10 mouse cellular contexts compared by ENCODE assay signal in the genomic region with DNA sequence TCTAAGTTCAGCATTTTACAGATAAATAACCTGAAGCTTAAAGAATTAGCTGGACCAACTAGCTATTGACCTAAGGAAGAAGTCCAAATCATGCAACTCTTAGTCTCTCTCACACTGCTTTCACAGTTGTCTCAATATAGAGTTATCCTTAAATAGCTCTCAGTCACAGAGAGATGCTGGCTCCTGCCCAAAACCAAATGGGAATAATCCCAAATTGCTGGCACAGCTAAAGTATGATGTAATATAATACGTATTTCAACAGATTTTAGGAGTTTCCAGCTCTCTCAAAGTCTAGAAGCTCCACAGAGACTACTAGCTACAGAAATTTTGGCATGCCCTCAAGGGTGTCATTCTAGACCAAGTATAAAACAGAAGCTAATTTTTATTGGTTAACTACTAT. TPM values are rescaled to one million over a fixed set of nuclear protein-coding genes. Genes with fewer than 3 reads are reported as not detected.
DNase-seq lines count a peak whose midpoint lies in the region; ATAC-seq and TF ChIP-seq lines count a peak whose summit lies in the region.
"Had no signal": no experiment of that assay in that cellular context is flagged by ENCODE, and none has a peak within 500 bp of the region (broad histone marks: within the 10 kb centered on the region; RNA-seq: fewer than 3 reads in every experiment).

No protein-coding gene starts in this region.

- no peak for TF ChIP-seq CTCF in kidney, adult 2 months (conservative IDR thresholded peaks at IDR 0.05; ENCODE audit: insufficient read depth, insufficient read length, low read depth, low read length)
- TF ChIP-seq CTCF in brain, embryonic 14.5 days (IDR thresholded peaks at IDR 0.05; ENCODE audit: borderline replicate concordance, extremely low read depth, insufficient read depth, insufficient read length), result no peak

- H3K4me2 ChIP-seq in kidney, embryonic 14.5 days (replicated peaks; ENCODE audit: low read depth, low read length), result no peak overlapping the region
- H3K4me2 ChIP-seq: embryonic facial prominence, embryonic 12.5 days; lung, embryonic 15.5 days had no signal

- no peaks in the 10 kb centered on the region for H3K27me3 ChIP-seq in kidney, adult 2 months (replicated peaks; ENCODE audit: control insufficient read depth, insufficient read depth, low read length)
- no peaks in the 10 kb centered on the region for H3K27me3 ChIP-seq in kidney, embryonic 14.5 days (ENCODE audit: control insufficient read depth, insufficient read depth, low read length)
- H3K27me3 ChIP-seq: embryonic facial prominence, embryonic 12.5 days; lung, embryonic 15.5 days had no signal

- no peak overlapping the region for H3K4me3 ChIP-seq in kidney, adult 2 months (ENCODE audit: insufficient read depth, low read depth, low read length)
- no peak overlapping the region for H3K4me3 ChIP-seq in kidney, embryonic 14.5 days (ENCODE audit: low read length)
- H3K4me3 ChIP-seq: embryonic facial prominence, embryonic 12.5 days; lung, embryonic 15.5 days had no signal

- no peaks in the 10 kb centered on the region for H3K9me3 ChIP-seq in kidney, embryonic 14.5 days (ENCODE audit: control insufficient read depth, low read length)
- H3K9me3 ChIP-seq: embryonic facial prominence, embryonic 12.5 days; lung, embryonic 15.5 days had no signal

- no peaks in the 10 kb centered on the region for H3K36me3 ChIP-seq in kidney, adult 2 months (ENCODE audit: control insufficient read depth, insufficient read depth, low read length)
- H3K36me3 ChIP-seq in kidney, embryonic 14.5 days (ENCODE audit: control insufficient read depth, insufficient read depth, low read length), result no peaks in the 10 kb centered on the region
- H3K36me3 ChIP-seq: embryonic facial prominence, embryonic 12.5 days; lung, embryonic 15.5 days had no signal

- H3K27ac ChIP-seq in kidney, adult 2 months (ENCODE audit: insufficient read depth, low read depth, low read length), result no peak overlapping the region
- no peak overlapping the region for H3K27ac ChIP-seq in kidney, embryonic 14.5 days (ENCODE audit: low read depth, low read length)
- H3K27ac ChIP-seq: embryonic facial prominence, embryonic 12.5 days; lung, embryonic 15.5 days had no signal

- peak; percentile 3 for DNase-seq in kidney, adult 2 months
- peak; percentile 69 for DNase-seq in brain, embryonic 14.5 days (ENCODE audit: low read depth)
- peak; percentile 23 to 29 for DNase-seq in gastrocnemius, postnatal 4 days (ENCODE audit: low spot score in 2 of 2)
- peak; percentile 20 for DNase-seq in lung, postnatal 36 days
- DNase-seq in retina, embryonic 14.5 days (ENCODE audit: low spot score), result no peak

- no peaks in the 10 kb centered on the region for H3K4me1 ChIP-seq in kidney, adult 2 months (ENCODE audit: control insufficient read depth, insufficient read depth, low read length)
- no peaks in the 10 kb centered on the region for H3K4me1 ChIP-seq in kidney, embryonic 14.5 days (ENCODE audit: control insufficient read depth, insufficient read depth, low read length)
- H3K4me1 ChIP-seq: embryonic facial prominence, embryonic 12.5 days; lung, embryonic 15.5 days had no signal

- H3K9ac ChIP-seq in kidney, embryonic 14.5 days (ENCODE audit: low read depth, low read length), result no peak overlapping the region
- H3K9ac ChIP-seq: embryonic facial prominence, embryonic 12.5 days; lung, embryonic 15.5 days had no signal

- ATAC-seq in kidney, embryonic 14.5 days (ENCODE audit: low FRiP score, low TSS enrichment), result no peak
- no peak for ATAC-seq in megakaryocyte progenitor cell, adult 5-6 weeks (replicated peaks; ENCODE audit: poor library complexity)
- ATAC-seq: intestine, postnatal 0 days had no signal

- TF ChIP-seq POLR2A in kidney, adult 2 months (IDR thresholded peaks at IDR 0.05; ENCODE audit: low read depth, low read length), result no peak
- no peak for TF ChIP-seq POLR2A in brain, embryonic 14.5 days (IDR thresholded peaks at IDR 0.05; ENCODE audit: borderline replicate concordance, extremely low read depth, insufficient read depth, insufficient read length, poor library complexity, severe bottlenecking)

- WGBS in kidney, adult 2 months, result 51% methylated on average over 1 of the region's 1 CpGs
- 75% methylated on average over 1 of the region's 1 CpGs for WGBS in kidney, embryonic 14.5 days

RNA-seq across cellular contexts. Expression of gene Tmem196, which starts 15.1 kb away (rescaled TPM):
- polyA plus RNA-seq in kidney, adult 2 months (2012; rRNA removed), result not detected in 2 replicates
- 0.67 and 0.70 TPM in 2 replicates for polyA plus RNA-seq in kidney, embryonic 14.5 days (2014; fragmentation: Nextera tagmentation; extraction: Ambion mirVana)
- polyA plus RNA-seq in brain, embryonic 14.5 days (2012; rRNA removed), result 2.8 and 4.8 TPM in 2 replicates
- total RNA-seq in gastrocnemius, postnatal 4 days (2021), result 1 to 10 TPM in 1 of 2 experiments, under 1 TPM in 1; 0.91 to 1.3 TPM
- not detected in 2 replicates for total RNA-seq in megakaryocyte progenitor cell, adult 5-6 weeks (2015)
- total RNA-seq in megakaryocyte progenitor cell, adult 5-6 weeks (2017), result not detected in 2 replicates
